Mouse (Mus musculus) erythroblast, embryonic 14.5 days (primary cell): Measurements from ENCODE around the gene G430095P16Rik. TPM values are rescaled to one million over a fixed set of nuclear protein-coding genes. Genes with fewer than 3 reads are reported as not detected.

Experiments used
- H3K27me3 ChIP-seq: 2 replicates; pipeline ENCODE4 v1.6.1; 2012; ENCODE audit warnings: inconsistent platforms; ENCODE audit not compliant: control insufficient read depth
- H3K36me3 ChIP-seq: 2 replicates; pipeline ENCODE4 v1.6.1; 2012; ENCODE audit warnings: mild to moderate bottlenecking, inconsistent platforms; ENCODE audit not compliant: control insufficient read depth
- H3K4me1 ChIP-seq: 2 replicates; pipeline ENCODE4 v1.6.1; 2012; ENCODE audit warnings: inconsistent platforms; ENCODE audit not compliant: control insufficient read depth
- H3K4me3 ChIP-seq: replicated peaks from 2 replicates; pipeline ENCODE3; 2012; ENCODE audit warnings: moderate library complexity, mild to moderate bottlenecking, inconsistent platforms
- H3K9me3 ChIP-seq: 2 replicates; pipeline ENCODE4 v1.6.1; 2012; ENCODE audit warnings: low read length, inconsistent platforms, mixed read lengths; ENCODE audit not compliant: control insufficient read depth
- GATA1 ChIP-seq: IDR thresholded peaks from 2 replicates; pipeline ENCODE4 v1.6.1; 2012; ENCODE audit warnings: low read length, inconsistent platforms, mixed read lengths
- TAL1 ChIP-seq: IDR thresholded peaks from 3 replicates; pipeline ENCODE4 v1.6.1; 2012; ENCODE audit warnings: low read length, inconsistent platforms, mixed read lengths
- polyA plus RNA-seq: library from polyadenylated mRNA; stranded (reverse); fragments of >175 nt; gene quantifications from 2 replicates; pipeline ENCODE4 v1.2.3, GENCODE M21; 2012

Gene G430095P16Rik
- polyA plus RNA-seq, 1 experiment, result 11.9 TPM

- H3K4me3 ChIP-seq, result no peak overlapping the region
- H3K4me1 ChIP-seq, result peaks cover 44% of the 10 kb centered on the region
Measured at GRCm38 (mm10) chr8:84743517-84744420, 21.0 kb downstream of the G430095P16Rik start.

GRCm38 (mm10) chr8:84745032-84745925 is 22.5 kb downstream of the G430095P16Rik start:
- TF ChIP-seq TAL1, result no peak
- no peak for TF ChIP-seq GATA1
- no peak overlapping the region for H3K4me3 ChIP-seq
- peaks cover 37% of the 10 kb centered on the region for H3K4me1 ChIP-seq

More at GRCm38 (mm10) chr8:84743517-84744420, 21.0 kb downstream of the G430095P16Rik start:
- TF ChIP-seq TAL1 (no peak), GATA1 (no peak)
- Histone ChIP-seq H3K36me3 (no peaks in the 10 kb centered on the region), H3K9me3 (no peaks in the 10 kb centered on the region), H3K27me3 (peaks cover 36% of the 10 kb centered on the region)

GRCm38 (mm10) chr8:84749519-84749918 is 26.7 kb downstream of the G430095P16Rik start:
- TF ChIP-seq GATA1 (no peak), TAL1 (no peak)
- Histone ChIP-seq H3K4me3 (no peak overlapping the region), H3K27me3 (peaks cover 10% of the 10 kb centered on the region), H3K36me3 (no peaks in the 10 kb centered on the region), H3K4me1 (peaks cover 27% of the 10 kb centered on the region), H3K9me3 (no peaks in the 10 kb centered on the region)

More at GRCm38 (mm10) chr8:84745032-84745925, 22.5 kb downstream of the G430095P16Rik start:
- no peaks in the 10 kb centered on the region for H3K9me3 ChIP-seq
- H3K36me3 ChIP-seq, result no peaks in the 10 kb centered on the region
- H3K27me3 ChIP-seq, result peaks cover 31% of the 10 kb centered on the region

GRCm38 (mm10) chr8:84752734-84753582 is 30.2 kb downstream of the G430095P16Rik start:
- no peak overlapping the region for H3K4me3 ChIP-seq
- TF ChIP-seq TAL1, result no peak
- TF ChIP-seq GATA1, result no peak
- H3K27me3 ChIP-seq, result peaks cover 5% of the 10 kb centered on the region
- H3K9me3 ChIP-seq, result no peaks in the 10 kb centered on the region
- H3K36me3 ChIP-seq, result no peaks in the 10 kb centered on the region
- peaks cover 17% of the 10 kb centered on the region for H3K4me1 ChIP-seq

GRCm38 (mm10) chr8:84757501-84757900 is 34.7 kb downstream of the G430095P16Rik start:
- H3K36me3 ChIP-seq, result no peaks in the 10 kb centered on the region
- H3K9me3 ChIP-seq, result no peaks in the 10 kb centered on the region
- no peak overlapping the region for H3K4me3 ChIP-seq
- peaks cover 9% of the 10 kb centered on the region for H3K4me1 ChIP-seq
- TF ChIP-seq GATA1 (no peak), TAL1 (no peak)
- H3K27me3 ChIP-seq, result peaks cover 3% of the 10 kb centered on the region; the same call in 1 of the 2 replicates

- Histone ChIP-seq H3K9me3 (no peaks in the 10 kb centered on the region), H3K27me3 (peaks cover 3% of the 10 kb centered on the region; the same call in 1 of the 2 replicates), H3K36me3 (no peaks in the 10 kb centered on the region), H3K4me1 (peaks cover 3% of the 10 kb centered on the region; the same call in 1 of the 2 replicates), H3K4me3 (no peak overlapping the region)
- TF ChIP-seq TAL1, result no peak
- TF ChIP-seq GATA1, result no peak
Measured at GRCm38 (mm10) chr8:84758308-84758707, 35.5 kb downstream of the G430095P16Rik start.

- H3K4me1 ChIP-seq, result peaks cover 3% of the 10 kb centered on the region; the same call in 1 of the 2 replicates
- no peak overlapping the region for H3K4me3 ChIP-seq
- TF ChIP-seq TAL1, result no peak
- TF ChIP-seq GATA1, result no peak
- H3K36me3 ChIP-seq, result no peaks in the 10 kb centered on the region
- peaks cover 3% of the 10 kb centered on the region; the same call in 1 of the 2 replicates for H3K27me3 ChIP-seq
- H3K9me3 ChIP-seq, result no peaks in the 10 kb centered on the region
Measured at GRCm38 (mm10) chr8:84759126-84759525, 36.3 kb downstream of the G430095P16Rik start.

GRCm38 (mm10) chr8:84759718-84760117 is 36.9 kb downstream of the G430095P16Rik start:
- no peaks in the 10 kb centered on the region for H3K36me3 ChIP-seq
- H3K27me3 ChIP-seq, result peaks cover 3% of the 10 kb centered on the region; the same call in 1 of the 2 replicates
- H3K4me1 ChIP-seq, result peaks cover 3% of the 10 kb centered on the region; the same call in 1 of the 2 replicates
- H3K4me3 ChIP-seq, result no peak overlapping the region
- TF ChIP-seq GATA1 (no peak), TAL1 (no peak)
- no peaks in the 10 kb centered on the region for H3K9me3 ChIP-seq
